Mouse (Mus musculus) heart, embryonic 16.5 days (tissue): ENCODE measurements at regions not wholly inside any gene's neighbourhood (a gene's known extent, or its start where the extent isn't known, plus 50 kb on each side); places are given as distances from the start of the nearest gene placed in this dataset.
A peak's percentile ranks its signal among the peaks of the same experiment; 100 is the strongest.

Experiments used
- ATAC-seq: fragments of 200-750 bp; cut with Nextera tagmentation; replicated peaks from 2 replicates; pipeline ENCODE4 v1.8.0; 2017; ENCODE audit warnings: moderate number of reproducible peaks; ENCODE audit not compliant: insufficient read depth, low FRiP score; ENCODE audit errors: extremely low read depth
- H3K27ac ChIP-seq: fragments of 300-500 bp; sonication (generic); 2 replicates; pipeline ENCODE4 v1.5.1; 2014; ENCODE audit warnings: mild to moderate bottlenecking, low read length, control low read depth, moderate library complexity
- H3K27me3 ChIP-seq: fragments of 300-500 bp; sonication (generic); 2 replicates; pipeline ENCODE4 v1.6.1; 2014; ENCODE audit warnings: low read length, mixed read lengths; ENCODE audit not compliant: control insufficient read depth, insufficient read depth
- H3K36me3 ChIP-seq: fragments of 300-500 bp; sonication (generic); 2 replicates; pipeline ENCODE4 v1.6.1; 2014; ENCODE audit not compliant: control insufficient read depth, insufficient read depth
- H3K4me1 ChIP-seq: fragments of 300-500 bp; sonication (generic); 2 replicates; pipeline ENCODE4 v1.6.1; 2014; ENCODE audit warnings: low read length, mixed read lengths; ENCODE audit not compliant: control insufficient read depth, insufficient read depth
- H3K4me2 ChIP-seq: fragments of 300-500 bp; sonication (generic); 2 replicates; pipeline ENCODE4 v1.6.1; 2014; ENCODE audit warnings: low read depth, mild to moderate bottlenecking, control low read depth, low read length
- H3K4me3 ChIP-seq: fragments of 300-500 bp; sonication (generic); 2 replicates; pipeline ENCODE4 v1.5.1; 2014; ENCODE audit warnings: mild to moderate bottlenecking, control low read depth, low read length
- H3K9ac ChIP-seq: fragments of 300-500 bp; sonication (generic); 2 replicates; pipeline ENCODE4 v1.6.1; 2014; ENCODE audit warnings: low read length, control low read depth
- H3K9me3 ChIP-seq: fragments of 300-500 bp; sonication (generic); replicated peaks from 2 replicates; pipeline ENCODE4 v1.6.1; 2016; ENCODE audit warnings: low read length; ENCODE audit not compliant: control insufficient read depth
- WGBS: fragments of 180-500 bp; shearing (Covaris S2); extraction: QIAGEN DNeasy Blood & Tissue Kit; methylation state at CpG from one replicate; pipeline ENCODE4 v1.1.7; 2014; 5-methylcytosine and 5-hydroxymethylcytosine counted together

GRCm38 (mm10) chr13:48102156-48102555, 158.9 kb upstream of the Id4 start:
- ATAC-seq: no peak
- Histone ChIP-seq H3K36me3 (no peaks in the 10 kb centered on the region), H3K9ac (no peak overlapping the region), H3K27ac (no peak overlapping the region), H3K4me2 (no peak overlapping the region), H3K4me1 (no peaks in the 10 kb centered on the region), H3K9me3 (no peaks in the 10 kb centered on the region), H3K27me3 (no peaks in the 10 kb centered on the region), H3K4me3 (no peak overlapping the region)
- WGBS: 70% methylated on average over 8 of the region's 8 CpGs

- no peaks in the 10 kb centered on the region for H3K36me3 ChIP-seq
- H3K4me3 ChIP-seq: no peak overlapping the region
- no peak overlapping the region for H3K4me2 ChIP-seq
- no peaks in the 10 kb centered on the region for H3K9me3 ChIP-seq
- no peak overlapping the region for H3K27ac ChIP-seq
- no peaks in the 10 kb centered on the region for H3K4me1 ChIP-seq
- H3K9ac ChIP-seq: no peak overlapping the region
- 58% methylated on average over 7 of the region's 7 CpGs for WGBS
- no peak for ATAC-seq
- no peaks in the 10 kb centered on the region for H3K27me3 ChIP-seq
Observed at GRCm38 (mm10) chr13:48102576-48102975, 158.5 kb upstream of the Id4 start.

- no peaks in the 10 kb centered on the region for H3K4me1 ChIP-seq
- H3K36me3 ChIP-seq: no peaks in the 10 kb centered on the region
- WGBS: 58% methylated on average over 6 of the region's 6 CpGs
- no peaks in the 10 kb centered on the region for H3K27me3 ChIP-seq
- no peaks in the 10 kb centered on the region for H3K9me3 ChIP-seq
- no peak overlapping the region for H3K27ac ChIP-seq
- H3K4me3 ChIP-seq: no peak overlapping the region
- ATAC-seq: no peak
- no peak overlapping the region for H3K9ac ChIP-seq
- H3K4me2 ChIP-seq: no peak overlapping the region
Observed at GRCm38 (mm10) chr13:48104766-48105165, 156.3 kb upstream of the Id4 start.

GRCm38 (mm10) chr13:48106946-48107345, 154.1 kb upstream of the Id4 start:
- H3K4me3 ChIP-seq: no peak overlapping the region
- H3K4me2 ChIP-seq: no peak overlapping the region
- 74% methylated on average over 5 of the region's 5 CpGs for WGBS
- no peak for ATAC-seq
- H3K4me1 ChIP-seq: no peaks in the 10 kb centered on the region
- no peaks in the 10 kb centered on the region for H3K27me3 ChIP-seq
- H3K27ac ChIP-seq: no peak overlapping the region
- no peaks in the 10 kb centered on the region for H3K36me3 ChIP-seq
- H3K9me3 ChIP-seq: no peaks in the 10 kb centered on the region
- H3K9ac ChIP-seq: no peak overlapping the region

- Histone ChIP-seq H3K9ac (no peak overlapping the region), H3K9me3 (peaks cover 4% of the 10 kb centered on the region; the same call in 1 of the 2 replicates), H3K4me1 (no peaks in the 10 kb centered on the region), H3K36me3 (peaks cover 2% of the 10 kb centered on the region; the same call in 1 of the 2 replicates), H3K4me3 (no peak overlapping the region), H3K27ac (no peak overlapping the region), H3K4me2 (no peak overlapping the region), H3K27me3 (no peaks in the 10 kb centered on the region)
- ATAC-seq: no peak
- WGBS: 68% methylated on average over 7 of the region's 7 CpGs
Observed at GRCm38 (mm10) chr13:48115890-48116289, 145.1 kb upstream of the Id4 start.

GRCm38 (mm10) chr13:48126582-48126981, 134.4 kb upstream of the Id4 start:
- Histone ChIP-seq H3K27me3 (no peaks in the 10 kb centered on the region), H3K27ac (no peak overlapping the region), H3K36me3 (no peaks in the 10 kb centered on the region), H3K4me3 (no peak overlapping the region), H3K9ac (no peak overlapping the region), H3K9me3 (no peaks in the 10 kb centered on the region), H3K4me2 (no peak overlapping the region), H3K4me1 (peaks cover 5% of the 10 kb centered on the region; the same call in 1 of the 2 replicates)
- WGBS: 61% methylated on average over 6 of the region's 6 CpGs
- no peak for ATAC-seq

GRCm38 (mm10) chr13:48130724-48131123, 130.3 kb upstream of the Id4 start:
- Histone ChIP-seq H3K36me3 (no peaks in the 10 kb centered on the region), H3K4me1 (peaks cover 5% of the 10 kb centered on the region; the same call in 1 of the 2 replicates), H3K27ac (peak overlapping the region; percentile 38; the same call in 1 of the 2 replicates), H3K9ac (peak overlapping the region; percentile 67), H3K4me3 (peak overlapping the region; percentile 40), H3K9me3 (no peaks in the 10 kb centered on the region), H3K4me2 (peak overlapping the region; percentile 62), H3K27me3 (no peaks in the 10 kb centered on the region)
- WGBS: 2% methylated on average over 17 of the region's 17 CpGs
- peak; percentile 93 for ATAC-seq

GRCm38 (mm10) chr13:48131681-48132080, 129.3 kb upstream of the Id4 start:
- Histone ChIP-seq H3K4me1 (peaks cover 5% of the 10 kb centered on the region; the same call in 1 of the 2 replicates), H3K36me3 (no peaks in the 10 kb centered on the region), H3K27me3 (no peaks in the 10 kb centered on the region), H3K27ac (no peak overlapping the region), H3K9me3 (no peaks in the 10 kb centered on the region), H3K9ac (no peak overlapping the region), H3K4me3 (no peak overlapping the region), H3K4me2 (no peak overlapping the region)
- no peak for ATAC-seq
- WGBS: 38% methylated on average over 5 of the region's 5 CpGs

GRCm38 (mm10) chr13:48145976-48146375, 115.1 kb upstream of the Id4 start:
- Histone ChIP-seq H3K4me1 (peaks cover 11% of the 10 kb centered on the region), H3K4me2 (peak overlapping the region; percentile 10; the same call in 1 of the 2 replicates), H3K27ac (peak overlapping the region; percentile 71), H3K4me3 (no peak overlapping the region), H3K27me3 (no peaks in the 10 kb centered on the region), H3K36me3 (no peaks in the 10 kb centered on the region), H3K9ac (no peak overlapping the region), H3K9me3 (no peaks in the 10 kb centered on the region)
- peak; percentile 83; the same call in 1 of the 2 replicates for ATAC-seq
- 54% methylated on average over 5 of the region's 5 CpGs for WGBS
